Mouse (Mus musculus): Measurements from ENCODE around the gene Ifih1.

- TF ChIP-seq GATA1 (IDR thresholded peaks at IDR 0.05; ENCODE audit: low read length): no peak
- no peak for TF ChIP-seq TAL1 (IDR thresholded peaks at IDR 0.05; ENCODE audit: low read length)
These were observed 39.9 kb downstream of the Ifih1 start for GRCm38 (mm10) chr2:62606205-62606604.

Data from erythroblast, embryonic 14.5 days (primary cell).